Mouse (Mus musculus) midbrain, embryonic 12.5 days (tissue): ENCODE results near the gene Arnt2. TPM values are rescaled to one million over a fixed set of nuclear protein-coding genes. Genes with fewer than 3 reads are reported as not detected.

Source experiments
- ATAC-seq: fragments of 200-750 bp; cut with Nextera tagmentation; 2 replicates; pipeline ENCODE4 v1.8.0; 2017; ENCODE audit warnings: low read depth, moderate TSS enrichment, moderate library complexity; ENCODE audit not compliant: low FRiP score
- H3K27ac ChIP-seq: fragments of 300-500 bp; sonication (generic); replicated peaks from 2 replicates; pipeline ENCODE4 v1.5.1; 2016; ENCODE audit warnings: mild to moderate bottlenecking
- H3K27me3 ChIP-seq: fragments of 300-500 bp; sonication (generic); 2 replicates; pipeline ENCODE4 v1.6.1; 2016; ENCODE audit warnings: mild to moderate bottlenecking
- H3K36me3 ChIP-seq: fragments of 300-500 bp; sonication (generic); 2 replicates; pipeline ENCODE4 v1.6.1; 2016
- H3K4me1 ChIP-seq: fragments of 300-500 bp; sonication (generic); 2 replicates; pipeline ENCODE4 v1.6.1; 2016
- H3K4me2 ChIP-seq: fragments of 300-500 bp; sonication (generic); replicated peaks from 2 replicates; pipeline ENCODE4 v1.6.1; 2016; ENCODE audit warnings: mild to moderate bottlenecking, moderate library complexity
- H3K4me3 ChIP-seq: fragments of 300-500 bp; sonication (generic); 2 replicates; pipeline ENCODE4 v1.5.1; 2016; ENCODE audit warnings: mild to moderate bottlenecking
- H3K9ac ChIP-seq: fragments of 300-500 bp; sonication (generic); replicated peaks from 2 replicates; pipeline ENCODE4 v1.6.1; 2016; ENCODE audit warnings: mild to moderate bottlenecking, moderate library complexity
- H3K9me3 ChIP-seq: fragments of 300-500 bp; sonication (generic); 2 replicates; pipeline ENCODE4 v1.6.1; 2016; ENCODE audit warnings: mild to moderate bottlenecking
- WGBS: fragments of 180-500 bp; shearing (Covaris S2); methylation state at CpG from one replicate; pipeline ENCODE4 v1.1.7; 2016; 5-methylcytosine and 5-hydroxymethylcytosine counted together
- polyA plus RNA-seq: library from polyadenylated mRNA; unstranded; fragments of >200 nt; fragmentation: Nextera tagmentation; extraction: Ambion mirVana; gene quantifications from 2 replicates; pipeline ENCODE4 v1.2.1, GENCODE M21; 2016

Gene Arnt2
- polyA plus RNA-seq, 1 experiment from 2014 or later, result 67.1 TPM

DNA sequence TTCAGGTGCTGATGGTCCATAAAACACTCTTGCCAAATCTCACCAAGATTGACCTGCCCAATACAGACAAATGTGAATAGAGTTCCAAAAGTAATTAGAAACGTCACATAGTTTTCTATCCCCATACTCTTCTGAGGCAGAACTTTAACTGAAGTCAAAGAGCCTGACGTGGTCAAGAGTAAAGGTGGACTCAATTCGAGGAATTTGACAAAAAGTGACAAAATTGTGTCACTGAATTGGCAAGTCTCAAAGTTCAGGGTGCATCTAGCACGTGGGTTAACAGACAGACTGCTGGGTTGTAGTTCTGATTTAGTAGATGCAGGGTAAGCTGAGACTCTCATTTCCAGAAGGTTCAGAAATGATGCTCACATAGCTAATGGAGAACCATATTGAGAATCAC, 73.1 kb downstream of the Arnt2 start:
- Histone ChIP-seq H3K9me3 (no peaks in the 10 kb centered on the region), H3K27ac (no peak overlapping the region), H3K4me3 (no peak overlapping the region), H3K4me1 (peaks cover 11% of the 10 kb centered on the region), H3K27me3 (no peaks in the 10 kb centered on the region), H3K36me3 (peaks cover 49% of the 10 kb centered on the region), H3K9ac (no peak overlapping the region), H3K4me2 (no peak overlapping the region)
- ATAC-seq, result no peak
- WGBS, result 92% methylated on average over 4 of the region's 4 CpGs

DNA sequence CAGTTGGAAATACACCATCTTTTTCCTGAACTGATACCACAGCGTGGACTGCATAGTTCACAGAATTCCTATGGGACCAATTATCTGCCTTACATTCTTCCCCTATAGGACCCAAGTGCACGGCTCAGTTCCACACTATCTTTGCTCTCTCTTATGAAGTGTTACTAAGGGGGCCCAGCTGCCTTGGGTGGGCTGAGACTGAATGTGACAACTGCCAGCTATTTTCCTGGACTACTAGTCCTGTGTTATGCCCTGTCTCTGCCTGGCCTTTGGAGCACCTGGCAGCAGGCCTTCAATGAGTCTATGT, 73.4 kb downstream of the Arnt2 start:
- no peak overlapping the region for H3K27ac ChIP-seq
- H3K27me3 ChIP-seq, result no peaks in the 10 kb centered on the region
- WGBS, result 78% methylated on average over 2 of the region's 2 CpGs
- no peaks in the 10 kb centered on the region for H3K9me3 ChIP-seq
- ATAC-seq, result no peak
- H3K36me3 ChIP-seq, result peaks cover 49% of the 10 kb centered on the region
- no peak overlapping the region for H3K4me2 ChIP-seq
- no peak overlapping the region for H3K9ac ChIP-seq
- peaks cover 11% of the 10 kb centered on the region for H3K4me1 ChIP-seq
- H3K4me3 ChIP-seq, result no peak overlapping the region

DNA sequence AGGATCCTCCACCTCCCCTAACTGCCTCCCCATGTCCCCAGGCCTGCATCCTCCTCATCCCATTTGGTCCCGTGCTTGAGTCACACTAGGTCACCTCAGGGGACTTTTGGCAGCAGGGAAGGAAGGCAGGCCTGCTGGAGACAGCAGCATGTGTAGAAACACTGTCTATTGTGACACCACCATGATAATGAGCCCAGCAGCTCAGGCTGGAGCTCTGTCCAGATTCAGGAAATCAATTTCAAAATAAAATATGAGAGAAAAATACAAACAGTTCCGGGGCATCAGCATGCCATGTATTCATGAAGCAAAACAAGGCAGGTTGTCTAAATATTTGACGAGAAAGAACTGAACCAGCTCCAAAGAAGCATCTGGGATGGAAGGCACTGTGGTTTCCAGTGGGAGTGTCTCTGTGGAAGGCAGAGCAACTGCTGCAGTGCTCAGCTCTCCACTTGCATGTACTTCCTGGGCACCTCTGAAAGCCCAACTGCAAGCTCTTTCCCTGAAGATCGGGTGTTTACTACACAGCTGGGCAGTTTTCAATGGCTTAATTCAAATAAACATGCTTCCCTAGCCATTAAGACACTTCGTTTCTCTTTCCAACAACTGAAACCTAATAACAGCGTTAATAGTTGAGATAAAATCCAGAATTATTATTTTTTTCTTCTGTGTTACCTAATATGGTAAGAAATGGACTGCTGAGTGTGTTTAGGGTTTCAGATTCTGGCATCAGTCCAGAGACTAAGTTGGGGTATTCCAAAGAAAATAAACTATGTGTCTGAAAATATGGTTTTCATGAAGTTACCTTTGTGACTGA, 74.0 kb downstream of the Arnt2 start:
- Histone ChIP-seq H3K27ac (no peak overlapping the region), H3K36me3 (peaks cover 49% of the 10 kb centered on the region)
- WGBS, result 78% methylated on average over 6 of the region's 6 CpGs

DNA sequence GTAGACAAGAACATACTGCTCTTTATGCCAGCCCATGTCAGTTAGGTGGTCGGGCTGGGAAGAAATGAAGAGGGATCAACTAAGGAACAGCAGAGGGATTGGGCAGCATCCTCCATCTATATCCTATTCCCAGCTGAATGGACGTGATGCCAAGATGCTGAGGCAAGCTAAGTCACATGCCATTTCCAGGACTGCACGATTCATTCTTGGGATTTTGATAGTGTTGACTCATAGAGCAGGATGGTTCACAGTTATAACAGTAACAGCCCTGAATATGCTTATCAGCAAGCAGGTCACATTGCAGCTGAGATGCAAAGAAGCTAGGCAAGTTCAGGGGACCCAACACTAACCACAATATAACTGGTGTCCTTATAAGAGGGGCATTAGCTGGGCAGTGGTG, 76.0 kb downstream of the Arnt2 start:
- no peak overlapping the region for H3K27ac ChIP-seq
- no peak overlapping the region for H3K9ac ChIP-seq
- H3K9me3 ChIP-seq, result no peaks in the 10 kb centered on the region
- peaks cover 20% of the 10 kb centered on the region for H3K4me1 ChIP-seq
- no peak overlapping the region for H3K4me3 ChIP-seq
- peaks cover 40% of the 10 kb centered on the region for H3K36me3 ChIP-seq
- ATAC-seq, result no peak
- no peak overlapping the region for H3K4me2 ChIP-seq
- H3K27me3 ChIP-seq, result no peaks in the 10 kb centered on the region
- 89% methylated on average over 3 of the region's 3 CpGs for WGBS

More for the DNA sequence above, 74.0 kb downstream of the Arnt2 start:
- Histone ChIP-seq H3K9ac (no peak overlapping the region), H3K4me1 (peaks cover 15% of the 10 kb centered on the region), H3K4me2 (no peak overlapping the region), H3K9me3 (no peaks in the 10 kb centered on the region), H3K4me3 (no peak overlapping the region), H3K27me3 (no peaks in the 10 kb centered on the region)
- no peak for ATAC-seq

DNA sequence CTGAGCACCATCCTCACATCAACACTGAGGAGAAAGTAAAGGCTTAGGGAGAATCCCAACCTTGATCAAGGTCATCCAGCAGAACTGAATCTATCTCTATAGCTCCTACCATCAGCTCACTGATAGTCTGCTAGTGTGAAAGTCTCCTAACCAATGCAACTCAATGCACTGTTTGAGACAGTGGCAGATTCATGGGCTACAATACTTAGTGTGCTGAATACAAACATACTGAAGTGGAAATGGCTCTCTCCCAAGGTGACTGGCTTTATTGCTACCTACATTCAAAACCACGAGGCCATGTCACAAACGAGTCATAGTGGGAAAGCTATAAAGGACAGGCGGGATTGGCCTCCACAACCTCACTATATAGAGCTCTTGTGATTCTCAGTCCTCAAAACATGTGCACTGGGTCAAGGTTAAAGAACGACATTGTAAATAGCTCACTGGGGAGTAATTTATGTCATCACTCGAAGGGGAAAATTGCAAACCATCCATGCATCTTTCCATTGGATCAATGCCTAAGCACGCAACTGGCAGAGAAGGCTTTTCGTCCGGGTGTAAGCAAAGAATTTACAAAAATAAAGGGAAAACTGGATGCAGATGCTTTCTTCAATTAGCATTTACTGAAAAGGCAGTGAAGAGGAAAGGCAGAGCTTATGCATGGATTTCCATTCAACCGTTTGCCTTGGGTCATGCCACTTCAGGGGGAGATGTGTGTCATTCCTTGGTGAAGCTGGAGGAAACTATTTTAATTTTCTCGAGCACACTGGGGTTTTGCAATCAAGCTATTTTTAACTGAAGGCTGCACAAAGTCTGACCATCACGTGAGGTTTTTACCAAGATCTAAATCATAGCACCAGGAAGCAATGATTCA, 77.4 kb downstream of the Arnt2 start:
- 63% methylated on average over 11 of the region's 11 CpGs for WGBS
- no peaks in the 10 kb centered on the region for H3K27me3 ChIP-seq
- no peak overlapping the region for H3K27ac ChIP-seq
- peaks cover 43% of the 10 kb centered on the region for H3K36me3 ChIP-seq
- H3K9ac ChIP-seq, result no peak overlapping the region
- ATAC-seq, result no peak
- H3K4me1 ChIP-seq, result peaks cover 26% of the 10 kb centered on the region
- no peak overlapping the region for H3K4me2 ChIP-seq
- H3K9me3 ChIP-seq, result no peaks in the 10 kb centered on the region
- no peak overlapping the region for H3K4me3 ChIP-seq

DNA sequence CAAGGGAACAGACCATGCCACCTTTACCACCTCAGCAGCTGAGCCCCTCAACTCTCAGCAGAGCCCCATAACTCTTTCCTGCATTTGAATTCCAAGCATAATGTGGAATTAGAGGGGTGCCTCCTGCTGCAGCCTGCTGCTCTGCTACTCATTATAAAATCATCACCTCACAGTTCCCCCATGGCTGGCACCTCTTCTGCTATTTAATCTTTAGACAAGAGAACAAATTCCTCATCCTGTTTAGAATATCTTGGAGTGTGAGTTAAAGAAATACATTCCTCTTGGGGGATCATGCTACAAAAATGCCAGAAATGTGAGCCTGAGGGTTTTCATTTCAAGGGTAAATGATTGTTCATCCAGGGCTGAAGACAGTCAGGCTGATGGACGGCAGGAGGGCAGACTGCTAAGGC, 80.8 kb downstream of the Arnt2 start:
- no peak overlapping the region for H3K4me3 ChIP-seq
- no peaks in the 10 kb centered on the region for H3K27me3 ChIP-seq
- WGBS, result 51% methylated on average over 1 of the region's 1 CpGs
- H3K9ac ChIP-seq, result no peak overlapping the region
- peaks cover 26% of the 10 kb centered on the region for H3K4me1 ChIP-seq
- no peak for ATAC-seq
- H3K36me3 ChIP-seq, result peaks cover 52% of the 10 kb centered on the region
- no peaks in the 10 kb centered on the region for H3K9me3 ChIP-seq
- no peak overlapping the region for H3K4me2 ChIP-seq
- 0 out of 2 replicates have a peak overlapping the region, but pooled peaks have one; percentile 16 for H3K27ac ChIP-seq

DNA sequence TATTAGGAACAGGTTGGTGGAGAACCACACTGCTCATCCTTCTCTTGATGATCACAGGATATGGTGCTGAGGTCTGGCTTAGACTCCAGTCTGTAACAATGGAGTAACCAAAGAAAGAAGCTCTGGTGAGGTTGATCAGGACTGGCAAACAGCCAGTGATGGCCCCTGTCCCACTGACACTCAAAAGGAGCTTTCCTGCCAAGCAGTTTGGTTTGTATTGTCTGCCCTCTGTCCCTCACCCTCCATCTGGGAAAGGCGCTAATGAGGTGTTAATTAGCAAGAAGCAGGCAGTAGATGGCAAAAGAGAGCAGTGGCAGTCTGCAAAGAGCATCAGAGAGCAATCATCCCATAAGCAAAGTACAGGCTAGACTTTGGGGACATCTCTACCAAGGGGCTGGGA, 81.2 kb downstream of the Arnt2 start:
- Histone ChIP-seq H3K4me1 (peaks cover 24% of the 10 kb centered on the region), H3K4me3 (no peak overlapping the region), H3K27ac (0 out of 2 replicates have a peak overlapping the region, but pooled peaks have one; percentile 16), H3K9ac (no peak overlapping the region), H3K9me3 (no peaks in the 10 kb centered on the region), H3K36me3 (peaks cover 50% of the 10 kb centered on the region), H3K27me3 (no peaks in the 10 kb centered on the region), H3K4me2 (no peak overlapping the region)
- WGBS, result 73% methylated on average over 1 of the region's 1 CpGs
- ATAC-seq, result peak; percentile 4; the same call in 1 of the 2 replicates

DNA sequence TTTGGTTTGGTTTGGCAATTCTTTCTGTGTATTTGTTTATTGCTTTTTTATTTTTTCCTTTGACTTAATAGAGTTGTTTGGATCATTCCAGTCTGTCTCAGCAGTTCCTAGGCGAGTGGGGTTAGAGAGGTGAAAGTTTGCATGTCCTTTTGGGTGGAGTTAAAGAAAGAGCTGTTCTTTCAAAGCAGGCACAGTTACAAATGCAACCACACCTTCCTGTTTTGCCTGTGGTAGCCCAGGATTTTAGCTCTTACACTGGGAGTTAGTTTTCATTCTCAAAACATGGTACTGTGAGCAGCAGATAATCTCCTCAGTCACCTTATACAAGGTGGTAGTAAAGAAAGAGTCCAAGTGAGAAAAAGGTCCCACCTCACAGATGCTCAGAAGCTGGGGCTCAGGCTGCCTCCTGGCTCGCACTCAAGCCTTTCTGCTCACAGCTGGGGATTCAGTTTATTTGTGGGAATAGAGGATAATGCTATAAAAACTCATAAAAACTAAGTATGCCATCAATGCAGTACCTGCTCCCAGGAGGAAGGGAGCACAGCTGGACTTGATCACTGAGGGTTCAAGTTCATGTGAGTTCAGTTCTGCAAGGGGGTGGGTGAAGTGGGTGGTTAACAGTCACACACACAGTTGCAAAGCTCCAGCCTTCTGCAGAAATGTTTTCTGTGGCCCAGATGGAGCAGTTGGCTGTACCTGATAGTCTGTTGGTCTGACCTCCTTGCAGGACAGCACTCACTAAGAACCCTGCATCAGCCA, 84.2 kb downstream of the Arnt2 start:
- Histone ChIP-seq H3K27ac (no peak overlapping the region), H3K4me2 (no peak overlapping the region), H3K9ac (no peak overlapping the region), H3K9me3 (no peaks in the 10 kb centered on the region), H3K4me3 (no peak overlapping the region), H3K27me3 (no peaks in the 10 kb centered on the region), H3K4me1 (peaks cover 11% of the 10 kb centered on the region; the same call in 1 of the 2 replicates), H3K36me3 (peaks cover 40% of the 10 kb centered on the region)
- no peak for ATAC-seq
- 84% methylated on average over 2 of the region's 2 CpGs for whole genome bisulfite sequencing

DNA sequence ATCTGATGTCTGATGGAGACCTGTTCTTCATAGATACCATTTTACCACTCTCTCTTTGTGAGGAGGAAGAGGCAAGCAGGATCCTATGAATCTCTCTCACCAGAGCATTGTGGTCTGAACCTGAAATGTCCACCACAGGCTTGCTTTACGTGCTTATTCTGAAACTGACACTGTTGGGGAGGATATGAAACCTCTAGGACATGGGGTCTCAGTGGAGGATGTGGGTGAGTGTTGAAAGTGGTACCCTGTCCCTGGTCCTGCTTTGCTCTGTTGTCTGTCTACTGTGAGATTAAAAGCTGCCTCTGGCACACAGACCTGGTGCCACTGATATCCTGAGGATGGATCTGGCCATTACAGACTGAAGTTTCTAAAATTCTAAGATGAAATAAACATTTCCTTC, 88.4 kb downstream of the Arnt2 start:
- WGBS, result 89% methylated on average over 1 of the region's 1 CpGs
- Histone ChIP-seq H3K9me3 (no peaks in the 10 kb centered on the region), H3K27ac (no peak overlapping the region), H3K4me3 (no peak overlapping the region), H3K4me1 (no peaks in the 10 kb centered on the region), H3K36me3 (peaks cover 17% of the 10 kb centered on the region; the same call in 1 of the 2 replicates), H3K27me3 (no peaks in the 10 kb centered on the region), H3K9ac (no peak overlapping the region), H3K4me2 (no peak overlapping the region)
- no peak for ATAC-seq

DNA sequence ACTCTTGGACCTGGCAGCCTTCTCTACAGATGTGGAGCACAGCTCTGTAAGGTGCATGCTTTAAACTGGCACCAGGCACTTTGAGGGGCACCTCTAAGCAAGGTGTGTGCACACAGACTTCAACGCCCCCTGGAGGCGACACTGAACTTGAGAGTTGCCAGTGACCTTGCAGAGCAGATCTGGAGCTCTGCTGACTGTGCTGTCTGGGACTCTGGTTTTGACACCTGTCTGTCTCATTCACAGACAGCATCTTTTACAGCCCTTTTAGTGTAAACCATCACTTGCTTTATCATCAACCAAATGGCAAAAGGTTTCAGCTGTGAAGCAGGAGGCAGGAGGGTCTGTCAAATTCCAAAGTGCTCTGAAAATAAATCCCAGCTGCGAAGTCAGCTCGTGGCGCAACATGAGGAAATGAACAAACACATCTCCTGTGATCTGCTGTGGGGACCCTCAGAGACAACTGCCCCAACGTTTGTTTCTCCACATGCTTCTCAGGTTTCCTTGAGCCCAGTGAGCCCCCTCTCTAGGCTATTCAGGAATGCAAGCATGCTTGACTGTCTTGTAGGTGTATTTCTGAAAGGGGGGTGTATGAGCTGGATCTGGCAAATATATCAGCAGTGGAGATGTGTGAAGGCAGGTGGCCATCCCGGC, 94.5 kb downstream of the Arnt2 start:
- no peak overlapping the region for H3K27ac ChIP-seq
- no peaks in the 10 kb centered on the region for H3K27me3 ChIP-seq
- H3K36me3 ChIP-seq, result peaks cover 28% of the 10 kb centered on the region; the same call in 1 of the 2 replicates
- no peaks in the 10 kb centered on the region for H3K9me3 ChIP-seq
- H3K4me3 ChIP-seq, result no peak overlapping the region
- H3K4me2 ChIP-seq, result no peak overlapping the region
- 79% methylated on average over 7 of the region's 7 CpGs for WGBS
- no peaks in the 10 kb centered on the region for H3K4me1 ChIP-seq
- H3K9ac ChIP-seq, result no peak overlapping the region
- no peak for ATAC-seq

DNA sequence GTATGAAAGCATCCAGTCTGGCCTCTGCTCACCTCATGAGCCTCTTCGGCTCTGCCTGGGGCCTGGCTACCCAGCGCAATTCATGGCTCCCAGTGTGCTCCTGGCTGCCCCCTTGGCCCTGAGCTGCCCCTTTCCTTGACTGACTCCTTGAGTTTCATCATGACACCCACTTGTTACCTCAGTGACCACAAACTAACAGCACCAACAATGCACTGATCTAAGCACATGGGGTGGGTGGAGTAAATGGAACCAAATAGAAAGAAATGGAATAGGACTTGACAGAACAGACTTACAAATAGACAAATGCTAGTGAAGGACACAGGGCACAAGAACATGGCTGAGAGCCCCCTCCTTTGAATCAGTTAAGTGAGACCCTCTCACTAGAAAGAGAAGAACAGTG, 95.2 kb downstream of the Arnt2 start:
- WGBS, result 100% methylated on average over 2 of the region's 2 CpGs

More for the DNA sequence above, 95.2 kb downstream of the Arnt2 start:
- Histone ChIP-seq H3K4me1 (no peaks in the 10 kb centered on the region), H3K36me3 (peaks cover 35% of the 10 kb centered on the region), H3K27me3 (no peaks in the 10 kb centered on the region), H3K4me3 (no peak overlapping the region), H3K9ac (no peak overlapping the region), H3K4me2 (no peak overlapping the region), H3K27ac (no peak overlapping the region), H3K9me3 (no peaks in the 10 kb centered on the region)
- no peak for ATAC-seq
